Mouse (Mus musculus) bone marrow, adult 2 months (tissue): ENCODE measurements around the gene Gmnc.

Experiments
- CTCF ChIP-seq: fragments of 200-500 bp; IDR thresholded peaks from 2 replicates; pipeline ENCODE4 v1.5.1; 2011; ENCODE audit warnings: low read length, control low read depth; ENCODE audit not compliant: control insufficient read depth, insufficient read depth
- POLR2A ChIP-seq: fragments of 200-500 bp; IDR thresholded peaks from 2 replicates; pipeline ENCODE4 v1.6.1; 2011; ENCODE audit warnings: low read depth, mild to moderate bottlenecking, control low read depth, low read length, borderline replicate concordance; ENCODE audit not compliant: control insufficient read depth

DNA sequence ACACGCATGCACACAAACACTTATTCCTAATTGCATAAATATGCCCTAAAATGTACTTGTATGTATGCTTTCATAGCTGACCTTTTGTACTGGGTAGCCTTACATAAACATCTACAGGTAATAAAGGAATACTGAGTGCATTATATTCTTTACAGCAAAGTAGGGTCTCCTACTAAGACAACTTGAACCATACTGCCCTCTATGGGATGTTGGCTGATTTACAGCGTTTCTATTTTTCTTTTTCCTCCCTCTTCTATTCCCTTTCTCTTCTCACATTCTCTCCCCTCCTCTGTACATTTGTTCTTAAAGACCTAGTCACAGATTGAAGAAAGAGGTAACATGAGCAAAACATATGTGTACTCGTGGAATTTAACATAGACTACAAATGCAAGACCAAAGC is 9.3 kb downstream of the Gmnc start:
- TF ChIP-seq POLR2A (no peak), CTCF (no peak)
